Mouse (Mus musculus) kidney, embryonic 16.5 days (tissue): ENCODE data around the gene Unc13a. TPM values are rescaled to one million over a fixed set of nuclear protein-coding genes. Genes with fewer than 3 reads are reported as not detected.
A peak's percentile ranks its signal among the peaks of the same experiment; 100 is the strongest.

Source experiments
- ATAC-seq: fragments of 200-750 bp; cut with Nextera tagmentation; 2 replicates; pipeline ENCODE4 v1.8.0; 2017; ENCODE audit warnings: moderate TSS enrichment; ENCODE audit not compliant: low FRiP score, low TSS enrichment
- H3K27ac ChIP-seq: fragments of 300-500 bp; sonication (generic); 2 replicates; pipeline ENCODE4 v1.5.1; 2014; ENCODE audit warnings: low read length
- H3K27me3 ChIP-seq: fragments of 300-500 bp; sonication (generic); 2 replicates; pipeline ENCODE4 v1.6.1; 2014; ENCODE audit warnings: low read length, control low read depth, mixed read lengths; ENCODE audit not compliant: insufficient read depth
- H3K36me3 ChIP-seq: fragments of 300-500 bp; sonication (generic); 2 replicates; pipeline ENCODE4 v1.6.1; 2014; ENCODE audit warnings: low read length, control low read depth, mixed read lengths; ENCODE audit not compliant: insufficient read depth
- H3K4me1 ChIP-seq: fragments of 300-500 bp; sonication (generic); 2 replicates; pipeline ENCODE4 v1.6.1; 2014; ENCODE audit warnings: low read length, control low read depth, mixed read lengths; ENCODE audit not compliant: insufficient read depth
- H3K4me2 ChIP-seq: fragments of 300-500 bp; sonication (generic); replicated peaks from 2 replicates; pipeline ENCODE4 v1.6.1; 2014; ENCODE audit warnings: low read depth, low read length
- H3K4me3 ChIP-seq: fragments of 300-500 bp; sonication (generic); 2 replicates; pipeline ENCODE4 v1.5.1; 2014; ENCODE audit warnings: mild to moderate bottlenecking, low read length
- H3K9ac ChIP-seq: fragments of 300-500 bp; sonication (generic); replicated peaks from 2 replicates; pipeline ENCODE4 v1.6.1; 2014; ENCODE audit warnings: low read length
- H3K9me3 ChIP-seq: fragments of 300-500 bp; sonication (generic); 2 replicates; pipeline ENCODE4 v1.6.1; 2016; ENCODE audit warnings: low read length, control low read depth
- WGBS: fragments of 180-500 bp; shearing (Covaris S2); extraction: QIAGEN DNeasy Blood & Tissue Kit; methylation state at CpG from one replicate; pipeline ENCODE4 v1.1.7; 2014; 5-methylcytosine and 5-hydroxymethylcytosine counted together
- polyA plus RNA-seq: library from polyadenylated mRNA; unstranded; fragments of >200 nt; fragmentation: Nextera tagmentation; extraction: Ambion mirVana; gene quantifications from 2 replicates; pipeline ENCODE4 v1.2.1, GENCODE M21; 2015

Gene Unc13a
- polyA plus RNA-seq, 1 experiment from 2014 or later, result 0.55 TPM

DNA sequence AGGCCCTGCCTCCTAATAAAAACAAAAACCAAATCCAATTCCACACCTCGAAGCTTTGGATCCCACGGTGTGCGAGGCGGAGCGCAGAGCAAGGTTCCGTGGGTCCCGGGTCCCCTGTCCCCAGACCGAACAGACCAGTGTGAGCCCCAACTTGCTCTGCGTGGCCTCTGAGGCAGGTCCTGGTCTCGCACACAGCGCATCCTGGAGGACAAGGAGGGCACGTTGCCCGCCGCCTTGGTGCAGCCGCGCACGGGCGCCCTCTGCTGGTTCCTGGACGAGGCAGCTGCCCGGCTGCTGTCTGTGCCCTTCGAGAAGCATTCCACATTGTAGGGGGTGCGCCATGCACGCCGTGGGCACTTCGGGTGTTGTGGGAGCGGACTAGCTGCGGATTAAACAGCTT lies 75.7 kb downstream of the Unc13a start:
- peak; percentile 3; the same call in 1 of the 2 replicates for ATAC-seq
- H3K27ac ChIP-seq, result no peak overlapping the region
- peaks cover 6% of the 10 kb centered on the region; the same call in 1 of the 2 replicates for H3K27me3 ChIP-seq
- no peak overlapping the region for H3K4me3 ChIP-seq
- peaks cover 18% of the 10 kb centered on the region for H3K4me1 ChIP-seq
- no peak overlapping the region for H3K9ac ChIP-seq
- peaks cover 6% of the 10 kb centered on the region; the same call in 1 of the 2 replicates for H3K36me3 ChIP-seq
- WGBS, result 10% methylated on average over 26 of the region's 27 CpGs
- no peak overlapping the region for H3K4me2 ChIP-seq
- no peaks in the 10 kb centered on the region for H3K9me3 ChIP-seq

DNA sequence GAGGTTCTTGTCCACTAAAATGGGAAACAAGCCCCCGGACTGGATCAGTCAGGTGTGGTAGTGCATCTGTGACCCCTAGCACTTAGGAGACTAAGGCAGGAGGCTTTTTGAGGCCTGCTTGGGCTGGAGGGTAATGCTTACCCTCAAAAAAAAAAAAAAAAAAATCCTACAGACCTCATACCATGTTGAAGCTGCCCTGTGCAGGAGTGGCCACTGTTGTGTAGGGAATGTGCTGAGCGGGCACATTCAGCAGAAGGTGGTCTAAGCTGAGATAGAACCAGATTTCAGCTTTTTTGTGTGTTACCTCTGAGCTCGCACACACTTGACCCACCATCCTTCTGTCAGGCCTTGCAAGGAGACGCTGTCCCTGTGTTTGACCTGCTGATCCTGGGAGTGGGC lies 77.2 kb downstream of the Unc13a start:
- Histone ChIP-seq H3K4me3 (no peak overlapping the region), H3K27ac (no peak overlapping the region), H3K9me3 (no peaks in the 10 kb centered on the region), H3K9ac (no peak overlapping the region), H3K36me3 (peaks cover 6% of the 10 kb centered on the region; the same call in 1 of the 2 replicates), H3K4me1 (peaks cover 20% of the 10 kb centered on the region), H3K4me2 (no peak overlapping the region), H3K27me3 (no peaks in the 10 kb centered on the region; the same call in 1 of the 2 replicates)
- 87% methylated on average over 4 of the region's 4 CpGs for WGBS
- no peak for ATAC-seq

DNA sequence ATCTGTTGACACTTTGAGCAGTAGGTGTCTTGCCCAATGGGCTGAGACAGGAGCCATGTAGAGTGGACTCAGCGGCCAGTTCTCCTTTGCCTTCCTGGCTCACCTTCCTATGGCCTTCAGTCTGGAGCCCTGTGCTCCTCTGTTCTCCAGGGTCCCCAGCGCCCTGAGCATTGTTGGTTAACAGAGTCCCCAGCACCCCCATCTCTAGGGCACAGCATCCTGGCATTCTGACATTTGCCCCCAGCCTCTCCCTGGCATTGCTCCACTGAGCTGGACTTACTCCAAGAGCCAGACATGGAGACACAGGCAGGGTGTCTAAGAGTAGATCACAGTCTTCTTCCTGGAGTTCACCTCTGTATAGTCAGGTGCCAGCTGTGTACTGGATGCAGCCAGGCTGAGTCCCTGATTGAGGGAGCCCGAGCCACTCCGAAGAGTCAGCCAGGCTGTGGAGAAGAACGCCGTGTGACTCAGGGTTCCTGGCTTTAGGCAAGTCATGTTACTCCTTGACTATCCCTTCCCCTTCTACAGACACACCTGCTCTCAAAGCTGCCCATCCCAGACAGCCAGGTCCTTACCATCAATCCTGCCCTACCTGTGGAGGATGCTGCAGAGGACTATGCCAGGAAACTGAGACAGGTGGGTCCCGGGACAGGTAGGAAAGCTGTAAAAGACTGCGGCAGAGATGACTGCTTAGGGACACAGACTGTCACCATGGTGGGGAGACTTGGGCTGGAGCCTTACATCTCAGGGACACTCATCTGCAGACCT lies 77.8 kb downstream of the Unc13a start:
- H3K4me2 ChIP-seq, result no peak overlapping the region
- no peak for ATAC-seq
- H3K4me1 ChIP-seq, result peaks cover 20% of the 10 kb centered on the region
- H3K9me3 ChIP-seq, result no peaks in the 10 kb centered on the region
- H3K9ac ChIP-seq, result peak overlapping the region; percentile 98
- no peaks in the 10 kb centered on the region; the same call in 1 of the 2 replicates for H3K27me3 ChIP-seq
- no peak overlapping the region for H3K27ac ChIP-seq
- peaks cover 6% of the 10 kb centered on the region; the same call in 1 of the 2 replicates for H3K36me3 ChIP-seq
- WGBS, result 89% methylated on average over 8 of the region's 8 CpGs
- H3K4me3 ChIP-seq, result peak overlapping the region; percentile 87; the same call in 1 of the 2 replicates

DNA sequence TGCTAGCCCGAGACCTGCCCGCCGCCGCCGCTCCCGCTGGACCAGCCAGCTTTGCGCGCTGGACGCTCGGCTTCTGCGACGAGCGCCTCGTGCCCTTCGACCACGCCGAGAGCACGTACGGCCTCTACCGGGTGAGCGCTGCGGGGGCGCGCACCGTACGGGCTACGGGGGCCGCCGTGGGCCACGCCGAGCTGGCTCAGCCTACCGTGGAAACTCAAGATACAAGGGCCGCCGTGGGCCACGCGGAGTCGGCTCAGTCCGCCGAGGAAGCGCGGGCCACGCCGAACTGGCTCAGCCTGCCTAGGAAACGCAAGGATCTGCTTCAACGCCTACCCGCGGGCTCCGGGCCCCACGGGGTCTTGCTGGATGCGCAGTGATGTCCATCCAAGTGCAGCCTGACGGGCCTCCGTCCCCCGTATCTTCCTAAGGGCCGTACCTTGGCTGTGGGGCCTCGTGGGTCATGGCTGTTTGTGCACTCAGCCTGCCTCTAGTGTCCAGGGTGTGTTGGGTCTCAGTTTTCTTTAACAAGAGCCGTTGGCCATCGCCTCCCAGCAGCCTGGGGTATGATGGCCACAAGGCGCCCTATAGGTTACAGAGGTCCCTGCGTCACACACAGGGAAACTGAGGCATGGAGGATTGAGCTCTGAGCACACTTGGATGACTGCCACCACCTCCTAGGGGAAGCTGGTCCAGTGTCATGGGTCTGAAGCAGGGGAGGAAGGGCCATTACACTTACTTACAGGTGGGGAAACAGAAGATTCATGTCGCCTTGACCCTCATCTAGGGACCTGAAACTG lies 79.0 kb downstream of the Unc13a start:
- H3K9me3 ChIP-seq, result no peaks in the 10 kb centered on the region
- 3% methylated on average over 56 of the region's 60 CpGs for WGBS
- no peaks in the 10 kb centered on the region for H3K27me3 ChIP-seq
- peak overlapping the region; percentile 98 for H3K9ac ChIP-seq
- peaks cover 6% of the 10 kb centered on the region; the same call in 1 of the 2 replicates for H3K36me3 ChIP-seq
- peak overlapping the region; percentile 96 for H3K4me2 ChIP-seq
- H3K4me3 ChIP-seq, result peak overlapping the region; percentile 87
- peaks cover 20% of the 10 kb centered on the region for H3K4me1 ChIP-seq
- H3K27ac ChIP-seq, result peak overlapping the region; percentile 99
- ATAC-seq, result peak; percentile 82

DNA sequence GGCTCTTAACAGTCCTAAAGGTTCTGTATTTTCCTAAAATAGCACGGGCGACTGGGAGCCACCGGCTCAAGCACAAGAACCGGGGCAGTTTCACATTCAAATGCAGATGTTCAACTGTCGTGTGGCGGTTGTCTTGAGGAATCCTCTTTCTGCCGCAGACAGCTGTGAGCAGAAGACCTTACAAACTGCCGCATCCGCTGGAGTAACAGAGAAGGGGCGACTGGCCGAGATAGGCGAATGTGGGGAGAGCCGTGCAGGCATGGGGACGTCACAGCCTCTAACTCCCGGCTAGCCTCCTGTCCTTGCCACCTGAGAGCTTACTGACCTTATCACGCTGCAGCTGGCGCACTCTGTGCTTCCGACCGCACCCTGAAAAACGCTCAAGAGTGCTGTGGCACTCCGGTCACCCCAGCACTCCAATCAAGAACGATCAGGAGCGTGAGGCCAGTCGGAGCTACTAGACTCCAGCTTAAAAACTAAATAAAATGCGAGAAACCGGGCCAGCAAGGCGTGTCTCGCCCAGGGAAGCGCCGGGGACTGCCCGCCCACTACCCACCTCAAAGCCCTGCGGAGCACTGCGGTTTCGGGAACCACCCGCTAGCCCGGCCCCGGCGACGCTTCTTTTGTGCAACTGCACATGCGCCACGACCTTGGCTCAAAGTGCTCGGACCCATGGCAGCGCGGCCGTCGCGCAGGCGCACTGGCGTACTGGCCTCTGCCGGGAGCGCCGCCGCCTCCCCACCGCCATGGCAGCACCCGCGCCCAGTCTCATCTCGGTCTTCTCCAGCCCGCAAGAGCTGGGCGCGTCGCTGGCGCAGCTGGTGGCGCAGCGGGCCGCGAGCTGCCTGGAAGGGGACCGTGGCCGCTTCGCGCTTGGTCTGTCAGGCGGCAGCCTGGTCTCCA lies 79.8 kb downstream of the Unc13a start, which contains the start of gene Pgls:
Gene Pgls, plus strand, starts transcription at position 706 of the 903 bp plus-strand sequence.
- Histone ChIP-seq H3K36me3 (peaks cover 10% of the 10 kb centered on the region; the same call in 1 of the 2 replicates), H3K27me3 (no peaks in the 10 kb centered on the region), H3K4me1 (peaks cover 20% of the 10 kb centered on the region), H3K4me3 (peak within 1 kb of the TSS; percentile 87), H3K9ac (peak within 1 kb of the TSS; percentile 98), H3K9me3 (no peaks in the 10 kb centered on the region), H3K4me2 (peak within 1 kb of the TSS; percentile 96), H3K27ac (peak within 1 kb of the TSS; percentile 99)
- peak; percentile 89 for ATAC-seq
- 0% methylated on average over 71 of the region's 71 CpGs for WGBS

DNA sequence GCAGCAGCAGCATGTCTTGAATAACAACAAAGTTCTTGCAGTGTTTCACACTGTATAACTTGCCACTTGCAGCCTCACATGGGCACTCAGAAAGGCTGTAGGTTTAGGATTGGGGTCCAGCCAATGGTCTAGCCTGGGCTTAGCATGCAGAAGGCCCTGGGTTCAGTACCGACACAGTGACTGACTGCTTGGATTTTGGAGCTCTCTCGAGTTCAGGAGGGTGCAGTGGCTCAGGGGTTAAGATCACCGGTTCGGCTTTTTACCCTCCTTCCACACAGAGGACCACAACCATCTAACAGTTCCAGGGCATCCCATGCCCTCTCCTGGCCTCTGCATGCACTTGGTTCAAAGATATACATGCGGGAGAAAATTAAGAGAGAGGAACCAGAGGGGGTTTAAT lies 80.5 kb downstream of the Unc13a start:
- Histone ChIP-seq H3K4me1 (peaks cover 20% of the 10 kb centered on the region), H3K9me3 (no peaks in the 10 kb centered on the region), H3K4me2 (peak overlapping the region; percentile 96), H3K27me3 (no peaks in the 10 kb centered on the region), H3K36me3 (peaks cover 13% of the 10 kb centered on the region), H3K4me3 (peak overlapping the region; percentile 87), H3K9ac (peak overlapping the region; percentile 98), H3K27ac (peak overlapping the region; percentile 99; the same call in 1 of the 2 replicates)
- WGBS, result 29% methylated on average over 5 of the region's 5 CpGs
- no peak for ATAC-seq

DNA sequence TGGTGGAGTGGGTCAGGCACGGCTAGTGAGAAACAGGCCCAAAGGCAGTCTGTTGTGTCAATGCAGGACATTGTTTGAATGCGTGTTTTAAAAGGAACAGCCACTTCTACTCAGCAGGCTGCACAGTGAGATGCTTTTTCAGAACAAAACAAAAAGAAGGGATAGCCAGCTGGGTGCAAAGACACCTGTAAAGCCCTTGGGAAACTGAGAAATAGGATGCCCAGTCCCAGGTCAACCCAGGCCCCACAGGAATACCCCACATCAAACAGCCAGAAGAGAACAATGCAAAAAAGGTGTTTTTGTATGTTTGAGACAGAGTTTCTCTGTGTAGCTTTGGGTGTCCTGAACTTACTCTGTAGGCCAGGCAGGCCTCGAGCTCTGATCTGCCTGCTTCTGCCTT lies 82.8 kb downstream of the Unc13a start:
- Histone ChIP-seq H3K9ac (no peak overlapping the region), H3K9me3 (no peaks in the 10 kb centered on the region), H3K4me1 (peaks cover 19% of the 10 kb centered on the region), H3K4me2 (no peak overlapping the region), H3K27me3 (no peaks in the 10 kb centered on the region), H3K36me3 (peaks cover 21% of the 10 kb centered on the region), H3K4me3 (no peak overlapping the region), H3K27ac (no peak overlapping the region)
- ATAC-seq, result no peak
- WGBS, result 80% methylated on average over 3 of the region's 3 CpGs

DNA sequence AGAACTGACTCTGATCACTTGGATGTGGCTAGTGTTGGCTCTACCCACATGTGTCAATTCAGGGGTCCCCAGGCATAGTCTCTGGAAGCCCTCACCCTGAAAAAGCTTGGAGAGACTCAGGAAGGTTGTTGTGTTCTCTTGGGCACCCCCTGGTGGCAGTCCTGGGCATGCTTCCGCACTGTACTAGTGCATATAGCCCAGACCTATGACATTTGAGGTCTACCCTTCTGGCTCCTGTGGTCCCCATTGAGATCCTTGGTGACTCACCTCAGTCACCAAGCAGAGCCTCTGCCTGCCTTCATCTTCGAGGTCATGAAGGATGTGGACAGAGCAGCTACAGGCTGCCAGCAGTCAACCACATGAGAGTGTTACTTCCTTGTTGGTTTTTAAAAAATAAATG lies 84.7 kb downstream of the Unc13a start:
- Histone ChIP-seq H3K4me2 (no peak overlapping the region), H3K27me3 (no peaks in the 10 kb centered on the region), H3K36me3 (peaks cover 22% of the 10 kb centered on the region), H3K9me3 (no peaks in the 10 kb centered on the region), H3K27ac (no peak overlapping the region), H3K4me3 (no peak overlapping the region), H3K4me1 (peaks cover 7% of the 10 kb centered on the region), H3K9ac (no peak overlapping the region)
- WGBS, result 80% methylated on average over 2 of the region's 2 CpGs
- no peak for ATAC-seq

DNA sequence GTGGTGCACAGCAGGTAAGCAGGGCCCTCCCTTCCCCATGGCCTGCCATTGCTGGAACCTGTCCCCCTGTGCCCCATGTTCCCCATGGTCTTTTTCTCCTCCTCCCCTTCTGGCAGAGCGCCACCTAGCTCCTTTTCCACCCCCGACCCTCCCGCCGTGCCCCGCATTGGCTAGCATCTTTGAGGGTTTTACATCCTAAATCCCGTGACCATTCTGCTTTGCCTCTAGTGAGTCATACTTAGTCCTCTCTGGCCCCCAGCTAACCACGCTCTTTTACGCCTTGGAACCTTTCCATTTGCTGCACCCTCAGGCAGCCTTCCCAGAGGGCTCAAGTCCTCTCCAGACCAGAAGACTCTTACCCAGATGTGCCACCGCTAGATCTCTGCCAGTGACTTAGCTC lies 91.4 kb downstream of the Unc13a start:
- Histone ChIP-seq H3K4me1 (no peaks in the 10 kb centered on the region), H3K4me3 (no peak overlapping the region), H3K4me2 (no peak overlapping the region), H3K9me3 (no peaks in the 10 kb centered on the region), H3K36me3 (peaks cover 21% of the 10 kb centered on the region), H3K27me3 (no peaks in the 10 kb centered on the region), H3K27ac (no peak overlapping the region), H3K9ac (no peak overlapping the region)
- ATAC-seq, result no peak
- WGBS, result 61% methylated on average over 8 of the region's 9 CpGs
